Mouse (Mus musculus) kidney, postnatal 14 days (tissue): ENCODE data around the gene Olfr601.
"Not testable (repeated sequence)": the region's sequence is repeated elsewhere in the genome, so short reads cannot be mapped to it uniquely, and the experiment has no call there.

Experiments used
- DNase-seq: peaks from one replicate; pipeline ENCODE4 v3.0.0; 2022; ENCODE audit warnings: mixed read lengths

The Olfr601 gene

GRCm38 (mm10) chr7:103362555-103362954 lies at the start of gene Olfr601:
TSS of gene Olfr601 (minus strand) at chr7:103362655.
- no peak for DNase-seq

- DNase-seq, result not testable (repeated sequence)
Observed at GRCm38 (mm10) chr7:103406521-103407055, 44.1 kb upstream of the Olfr601 start.

- no peak for DNase-seq
Observed at GRCm38 (mm10) chr7:103398981-103399380, 36.5 kb upstream of the Olfr601 start.

- no peak for DNase-seq
Observed at GRCm38 (mm10) chr7:103397758-103398157, 35.3 kb upstream of the Olfr601 start.

- DNase-seq, result no peak
Observed at GRCm38 (mm10) chr7:103386077-103386476, 23.6 kb upstream of the Olfr601 start, which contains the start of gene Olfr603. TSS of gene Olfr603 (minus strand) at chr7:103386177.

GRCm38 (mm10) chr7:103349569-103349968 lies 12.9 kb downstream of the Olfr601 start, which contains the start of gene Olfr600:
TSS of gene Olfr600 (minus strand) at chr7:103349669.
- no peak for DNase-seq

GRCm38 (mm10) chr7:103335617-103336016 lies 26.8 kb downstream of the Olfr601 start, which contains the start of gene Olfr599:
TSS of gene Olfr599 (plus strand) at chr7:103335917.
- no peak for DNase-seq

GRCm38 (mm10) chr7:103323268-103323667 lies 39.2 kb downstream of the Olfr601 start, which contains the start of gene Olfr598:
TSS of gene Olfr598 (plus strand) at chr7:103323568.
- no peak for DNase-seq

GRCm38 (mm10) chr7:103316015-103316414 lies 46.4 kb downstream of the Olfr601 start, which contains the start of gene Olfr597:
TSS of gene Olfr597 (plus strand) at chr7:103316315.
- DNase-seq, result not testable (repeated sequence)
